Mouse (Mus musculus): ENCODE results near the gene Magi2.

The Magi2 gene

DNA sequence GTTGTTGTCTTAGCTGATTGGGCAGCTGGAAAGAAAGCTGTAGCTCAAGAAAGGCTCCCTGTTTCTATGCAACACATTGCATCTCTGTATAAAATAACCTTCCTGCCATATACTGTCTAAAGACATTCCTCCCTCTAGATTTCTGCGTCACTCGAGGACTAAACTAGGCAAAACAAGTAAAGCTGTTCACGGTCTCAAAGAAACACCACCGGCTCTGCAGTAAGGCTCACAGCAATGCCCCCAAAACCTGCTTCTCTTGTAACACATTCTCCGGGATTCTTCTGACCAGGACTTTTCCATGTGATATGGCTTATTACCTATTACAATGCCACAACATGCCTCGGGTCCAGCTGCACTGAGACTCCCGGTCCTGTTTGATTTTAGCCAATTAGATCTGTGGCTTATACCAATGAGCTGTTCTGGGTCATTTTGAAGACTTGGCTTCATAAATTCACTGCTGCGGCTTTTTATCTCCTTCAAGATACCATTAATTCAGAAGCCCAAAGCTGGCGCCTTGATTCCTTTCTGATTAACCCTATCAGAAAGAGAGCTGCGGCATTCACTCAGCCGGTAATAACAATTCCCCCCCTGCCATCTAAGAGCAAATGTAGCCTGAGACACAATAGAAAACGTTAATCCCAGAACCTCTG, 520.2 kb downstream of the Magi2 start:
- DNase-seq (ENCODE audit: low spot score): peak; percentile 66

DNA sequence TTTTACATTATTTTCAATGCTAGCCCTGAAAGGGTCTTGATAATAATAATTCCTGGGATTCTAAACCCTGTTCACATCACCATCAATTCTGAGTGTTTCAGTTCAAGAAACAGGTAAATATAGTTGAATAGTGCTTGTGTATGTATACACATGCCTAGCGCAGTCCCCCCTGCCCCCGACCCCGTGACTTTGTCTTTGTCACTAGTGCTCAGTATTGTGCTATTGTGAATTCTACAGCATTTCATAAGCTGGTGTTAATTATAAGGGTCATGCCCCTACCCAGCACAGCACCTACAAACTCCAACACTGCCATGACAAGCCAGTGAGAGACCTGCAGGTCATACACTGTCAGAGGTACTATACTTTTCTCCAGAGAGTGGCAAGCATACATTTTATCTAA, 520.8 kb downstream of the Magi2 start:
- DNase-seq (ENCODE audit: low spot score): no peak

DNA sequence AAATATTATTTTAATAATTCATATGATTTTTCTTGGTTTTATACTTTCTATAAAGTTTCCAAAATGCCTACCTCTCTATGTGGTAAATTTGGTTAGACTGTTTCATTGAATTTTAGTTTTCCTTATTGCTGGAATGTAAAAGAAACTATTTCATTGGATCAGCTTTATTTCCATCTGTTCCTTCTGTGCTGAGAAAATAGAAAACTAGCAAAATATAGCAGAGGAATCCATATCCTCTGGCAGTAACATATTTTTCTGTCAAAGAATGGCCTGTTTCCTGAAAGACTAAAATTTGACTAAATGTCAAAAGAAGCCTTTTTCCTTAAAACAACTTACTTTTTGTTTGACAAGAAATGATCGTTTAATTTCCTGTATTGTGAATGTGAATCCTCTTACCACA, 552.4 kb downstream of the Magi2 start:
- DNase-seq (ENCODE audit: low spot score): no peak

DNA sequence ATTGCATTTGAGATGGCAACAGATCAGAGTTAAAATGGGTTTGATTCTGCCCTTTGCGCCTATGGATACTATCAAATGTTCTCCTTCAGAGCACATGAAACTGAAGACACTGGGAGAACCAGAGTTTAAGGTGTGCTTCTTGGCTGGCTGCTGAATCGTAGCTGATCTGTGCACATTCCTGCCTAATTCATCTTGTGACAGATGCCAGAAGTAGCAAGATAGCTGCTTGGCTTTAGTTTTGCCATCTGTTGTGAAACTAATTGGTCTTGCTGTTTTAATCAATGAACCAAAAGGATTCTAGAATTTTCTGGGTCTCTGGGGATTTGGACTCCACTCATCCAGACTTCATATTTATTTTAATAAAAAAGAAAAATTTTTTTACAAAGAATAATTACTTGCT, 553.2 kb downstream of the Magi2 start:
- peak; percentile 43 for DNase-seq (ENCODE audit: low spot score)

DNA sequence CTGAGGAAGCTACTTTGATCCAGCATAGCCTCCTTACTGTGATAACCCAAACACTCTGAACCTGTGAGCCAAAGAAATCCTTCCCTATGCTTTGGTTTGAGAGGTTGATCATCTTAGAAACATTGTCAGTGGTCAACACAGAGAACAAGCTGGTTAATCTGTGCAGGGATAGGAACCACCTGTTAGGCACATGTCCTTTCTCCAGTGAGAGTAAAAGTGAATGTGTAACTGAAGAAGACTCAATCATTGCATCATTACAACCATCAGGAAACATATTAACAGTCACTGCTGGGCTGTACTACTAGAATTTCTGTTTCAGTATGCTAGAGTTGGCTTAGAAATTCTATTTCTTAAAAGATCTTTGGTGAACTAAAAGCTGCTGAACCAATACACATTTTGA, 558.5 kb downstream of the Magi2 start:
- DNase-seq (ENCODE audit: low spot score): no peak

DNA sequence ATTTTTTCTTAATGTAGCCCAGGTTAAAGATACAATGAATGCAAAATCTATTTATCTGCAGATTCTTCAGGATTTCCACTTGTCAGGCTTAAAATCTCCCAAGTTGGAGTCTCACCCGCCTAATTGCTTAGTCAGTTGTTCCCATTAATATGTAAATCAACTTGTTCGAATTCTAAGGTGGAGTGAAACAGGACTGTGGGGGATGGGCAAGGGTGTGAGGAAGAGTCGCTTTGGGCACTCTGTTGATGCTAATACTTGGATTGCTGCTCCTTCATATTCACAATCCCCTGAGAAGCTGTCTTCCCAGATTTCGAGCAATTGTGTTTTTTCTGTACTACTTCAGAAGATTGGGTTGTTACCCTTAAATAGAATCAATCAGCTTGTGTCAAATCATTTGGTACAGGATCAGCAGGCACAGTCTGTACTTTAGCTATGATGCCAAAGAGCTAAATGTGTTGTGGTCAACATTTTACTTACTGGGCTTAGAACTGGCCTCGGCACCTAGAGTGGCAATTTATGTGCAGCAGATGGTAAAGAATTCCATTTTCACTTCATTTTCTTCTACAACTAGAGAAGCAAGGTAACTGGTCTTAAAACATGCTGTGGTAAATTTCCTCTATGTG, 560.8 kb downstream of the Magi2 start:
- no peak for DNase-seq (ENCODE audit: low spot score)

DNA sequence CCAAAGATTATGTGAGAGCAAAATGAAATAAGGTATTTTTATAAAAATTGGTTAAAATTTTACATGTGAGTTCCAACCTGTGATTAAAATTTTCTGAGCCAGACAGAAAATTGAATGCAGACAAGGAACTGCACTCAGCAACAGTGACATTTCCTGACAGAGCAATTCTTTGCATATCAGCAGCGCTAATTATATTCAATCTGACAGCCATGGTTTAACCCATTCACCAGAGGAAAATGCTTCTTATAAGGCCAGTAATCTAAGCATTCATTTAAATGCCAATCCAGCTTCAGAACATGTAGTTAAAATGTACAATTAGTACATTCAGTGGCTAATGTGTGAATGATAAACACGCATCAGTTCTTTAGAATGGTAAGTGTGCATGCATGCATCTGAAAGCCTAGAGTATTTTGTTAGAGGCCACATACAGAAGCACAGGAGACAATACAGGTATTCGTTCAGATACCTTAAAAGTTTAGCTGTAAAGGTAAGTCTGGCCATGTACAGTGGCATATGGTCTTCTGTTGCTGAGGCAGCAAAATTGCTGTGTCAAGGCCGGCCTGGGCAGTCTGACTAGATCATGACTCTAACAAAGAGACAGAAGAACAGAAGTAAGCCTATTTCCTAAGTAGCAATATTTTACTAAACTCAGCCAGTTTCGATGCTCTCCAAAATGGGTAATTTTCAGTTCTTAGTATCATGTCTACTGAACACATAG, 576.4 kb downstream of the Magi2 start:
- peak; percentile 76 for DNase-seq (ENCODE audit: low spot score)

DNA sequence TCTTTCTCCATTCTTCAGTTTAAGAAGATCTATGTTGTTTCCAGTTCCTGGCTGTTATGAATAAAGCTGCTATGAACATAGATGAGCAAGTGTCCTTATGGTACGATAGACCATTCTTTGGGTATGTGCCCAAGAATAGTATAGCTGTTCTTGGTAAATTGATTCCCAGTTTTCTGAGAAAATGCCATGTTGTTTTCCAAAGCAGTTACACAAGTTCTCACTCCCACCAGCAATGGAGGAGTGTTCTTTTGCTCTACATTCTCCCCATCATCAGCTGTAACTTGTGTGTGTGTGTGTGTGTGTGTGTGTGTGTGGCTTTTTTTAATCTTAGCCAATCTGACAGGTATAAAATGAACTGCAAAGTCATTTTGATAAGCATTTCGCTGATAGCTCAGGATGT, 595.7 kb downstream of the Magi2 start:
- no peak for DNase-seq (ENCODE audit: low spot score)

DNA sequence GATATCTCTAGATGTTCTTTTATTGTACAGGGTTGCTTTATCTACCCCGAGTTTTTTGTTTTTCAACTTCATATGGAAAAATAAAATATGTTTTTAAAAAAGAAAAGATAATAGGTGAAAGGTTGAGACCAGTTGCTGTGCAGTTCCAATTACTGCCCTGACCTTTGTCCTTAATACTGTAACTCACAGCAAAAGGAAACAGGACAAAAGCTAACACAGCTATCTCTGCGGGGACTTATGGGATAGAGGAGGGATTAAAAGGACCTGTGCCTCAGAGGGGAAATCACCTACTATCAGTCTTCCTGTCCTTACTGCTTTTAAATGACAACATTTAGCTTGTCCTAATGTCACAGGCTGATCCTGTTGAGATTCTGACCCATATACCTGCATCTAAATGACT, 599.1 kb downstream of the Magi2 start:
- DNase-seq (ENCODE audit: low spot score): no peak

DNA sequence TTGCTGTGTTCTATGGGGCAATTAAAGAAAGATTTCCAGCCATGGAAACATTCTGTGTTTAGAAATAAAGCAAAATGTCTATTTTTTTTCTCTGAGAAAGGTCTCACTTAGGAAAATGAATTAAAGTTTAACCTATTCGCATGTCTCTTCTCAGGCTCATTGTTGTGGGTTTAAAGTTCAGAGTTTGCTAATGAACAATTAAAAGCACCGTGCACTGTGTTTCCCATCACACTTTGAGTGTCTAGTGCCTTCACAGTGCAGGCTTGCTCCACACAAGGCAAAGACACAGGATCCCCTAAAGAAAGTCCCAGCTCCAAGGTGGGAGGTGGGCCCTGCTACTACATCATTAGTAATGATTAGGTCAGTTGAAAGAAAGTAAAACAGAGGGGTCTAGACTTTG, 602.5 kb downstream of the Magi2 start:
- no peak for DNase-seq (ENCODE audit: low spot score)

DNA sequence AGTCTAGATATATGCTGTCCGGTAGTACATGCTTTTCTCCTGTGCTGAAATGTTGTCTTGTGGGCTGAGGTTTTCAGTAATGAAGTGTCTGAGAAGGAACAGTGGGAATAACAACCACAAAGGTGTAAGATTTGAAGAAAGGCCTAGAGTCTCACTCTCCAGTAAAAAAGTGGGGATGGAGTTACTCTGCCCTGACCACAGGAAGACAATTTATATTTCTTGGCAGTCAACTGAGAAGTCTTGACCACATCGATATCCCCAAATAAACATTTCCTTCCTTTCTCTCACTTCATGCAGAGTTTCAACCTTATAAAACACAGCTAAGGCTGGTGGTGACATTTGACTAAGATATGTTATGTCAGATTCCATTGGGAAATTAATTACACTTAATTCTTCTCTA, 636.0 kb downstream of the Magi2 start:
- no peak for DNase-seq (ENCODE audit: low spot score)

DNA sequence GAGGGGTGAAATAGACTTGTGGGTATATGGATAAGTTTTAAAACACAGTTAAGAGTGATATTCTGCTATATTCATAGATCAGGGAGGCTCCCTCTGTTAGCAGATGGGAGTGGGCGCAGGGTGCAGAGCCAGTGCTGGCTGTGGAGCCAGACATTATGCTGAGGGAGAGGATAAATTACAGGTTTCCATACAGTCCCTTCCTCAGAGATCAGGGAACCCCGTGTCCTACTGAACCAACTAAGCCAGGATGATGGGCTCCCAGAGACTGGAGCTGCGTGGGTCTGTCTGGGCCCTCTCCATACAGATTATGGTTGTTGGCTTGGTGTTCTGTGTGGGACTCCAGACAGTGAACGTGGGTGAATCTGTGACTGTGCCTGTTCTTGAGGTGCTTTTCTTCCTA, 643.6 kb downstream of the Magi2 start:
- no peak for DNase-seq (ENCODE audit: low spot score)

DNA sequence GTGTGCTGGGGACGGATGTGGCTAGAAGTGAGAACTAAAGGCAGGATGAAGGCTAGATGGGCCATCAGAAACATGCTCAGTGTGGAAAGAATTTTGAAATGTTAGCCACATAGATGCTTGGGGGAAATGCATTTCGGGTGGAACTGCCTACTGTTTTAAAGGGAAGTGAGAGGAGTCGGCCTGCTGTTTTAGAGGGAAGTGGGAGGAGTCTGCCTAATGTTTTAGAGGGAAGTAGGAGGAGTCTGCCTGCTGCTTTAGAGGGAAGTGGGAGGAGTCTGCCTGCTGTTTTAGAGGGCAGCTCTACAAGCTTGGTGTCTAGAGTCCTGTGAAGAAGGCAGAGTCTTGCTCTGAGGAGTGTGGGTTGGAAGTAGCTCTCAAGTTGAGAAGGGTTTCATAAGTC, 664.9 kb downstream of the Magi2 start:
- no peak for DNase-seq (ENCODE audit: low spot score)

DNA sequence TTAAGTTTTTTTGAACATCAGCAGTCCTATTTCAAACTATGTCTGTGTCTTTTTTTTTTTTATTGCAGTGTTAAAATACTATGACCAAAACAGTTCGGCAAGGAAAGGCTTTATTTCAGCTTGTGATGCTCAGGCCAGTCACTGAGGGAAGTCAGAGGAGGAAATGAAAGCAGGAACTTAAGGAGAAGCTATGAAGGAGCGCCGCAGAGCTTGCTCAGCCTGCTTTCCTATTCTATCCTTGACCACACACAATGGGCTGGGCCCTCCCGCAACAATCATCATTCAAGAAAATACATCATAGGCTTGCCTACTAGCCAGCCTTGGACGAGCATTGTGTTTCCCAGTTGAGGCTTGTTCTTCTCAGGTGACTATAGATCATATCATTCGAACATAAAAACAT, 669.1 kb downstream of the Magi2 start:
- no peak for DNase-seq (ENCODE audit: low spot score)

DNA sequence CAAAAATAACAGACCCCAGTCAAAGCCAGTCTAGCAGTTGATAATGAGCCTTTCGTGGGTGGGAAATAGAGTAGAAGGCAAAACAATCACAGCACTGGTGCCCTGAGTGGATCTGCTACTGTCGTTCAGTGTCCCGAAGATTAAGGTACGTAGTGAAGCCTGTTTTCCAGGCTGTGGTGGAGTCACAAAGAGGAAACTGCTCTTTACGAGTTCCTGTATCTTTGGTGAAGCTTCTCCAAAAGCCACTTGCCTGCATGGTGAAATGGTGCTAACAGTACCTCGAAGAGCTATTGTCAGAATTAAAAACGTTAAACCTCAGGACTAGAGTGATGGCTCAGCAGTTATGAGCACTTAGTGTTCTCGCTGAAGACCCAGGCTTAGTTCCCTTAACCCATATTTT, 674.8 kb downstream of the Magi2 start:
- DNase-seq (ENCODE audit: low spot score): no peak

DNA sequence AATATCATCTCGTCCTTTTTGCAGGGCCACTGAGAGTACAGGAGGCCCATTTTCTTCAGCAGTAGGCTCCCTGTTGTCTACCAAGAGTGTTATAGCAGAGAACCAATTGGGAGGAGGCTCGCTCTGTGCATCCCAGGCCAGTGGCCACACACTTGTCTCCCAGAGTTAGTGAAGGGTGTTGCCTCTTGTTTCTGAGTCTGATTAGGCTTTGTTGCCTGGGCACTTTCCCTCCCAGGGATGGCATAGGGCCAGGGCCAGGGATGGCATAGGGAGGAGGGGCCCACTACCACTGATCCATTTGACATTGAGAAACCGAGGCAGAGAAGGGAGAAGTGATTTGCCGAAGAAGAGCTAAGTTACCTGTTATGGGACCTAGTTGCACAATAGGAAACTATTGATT, 679.8 kb downstream of the Magi2 start:
- no peak for DNase-seq (ENCODE audit: low spot score)

DNA sequence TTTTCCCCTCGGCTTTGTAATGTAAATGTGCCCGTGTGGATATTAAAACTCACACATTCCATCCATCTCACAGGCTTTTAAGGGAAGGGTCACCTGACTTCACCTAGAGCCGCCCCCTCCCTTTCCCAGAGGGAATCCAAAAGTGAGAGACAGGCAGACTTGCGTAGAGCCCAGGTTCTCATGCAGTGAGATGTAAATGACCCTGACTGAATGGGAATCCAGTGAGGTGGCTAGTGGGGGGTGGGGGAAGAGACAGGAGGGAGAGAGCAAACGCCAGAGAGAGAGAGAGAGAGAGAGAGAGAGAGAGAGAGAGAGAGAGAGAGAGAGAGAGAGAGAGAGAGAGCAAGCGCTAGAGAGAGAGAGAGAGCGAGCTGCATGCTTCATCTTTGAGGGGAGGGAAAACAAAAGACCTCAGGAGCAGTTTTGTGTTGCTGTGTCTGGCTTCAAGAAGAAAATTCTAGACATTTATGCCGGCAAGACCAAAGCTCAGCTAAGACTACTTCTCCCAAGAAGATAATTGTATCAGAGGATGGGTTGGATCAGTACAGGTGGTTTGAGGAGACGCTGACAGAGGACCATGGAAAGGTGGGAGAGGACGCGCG, 680.6 kb downstream of the Magi2 start:
- DNase-seq (ENCODE audit: low spot score): peak; percentile 26

DNA sequence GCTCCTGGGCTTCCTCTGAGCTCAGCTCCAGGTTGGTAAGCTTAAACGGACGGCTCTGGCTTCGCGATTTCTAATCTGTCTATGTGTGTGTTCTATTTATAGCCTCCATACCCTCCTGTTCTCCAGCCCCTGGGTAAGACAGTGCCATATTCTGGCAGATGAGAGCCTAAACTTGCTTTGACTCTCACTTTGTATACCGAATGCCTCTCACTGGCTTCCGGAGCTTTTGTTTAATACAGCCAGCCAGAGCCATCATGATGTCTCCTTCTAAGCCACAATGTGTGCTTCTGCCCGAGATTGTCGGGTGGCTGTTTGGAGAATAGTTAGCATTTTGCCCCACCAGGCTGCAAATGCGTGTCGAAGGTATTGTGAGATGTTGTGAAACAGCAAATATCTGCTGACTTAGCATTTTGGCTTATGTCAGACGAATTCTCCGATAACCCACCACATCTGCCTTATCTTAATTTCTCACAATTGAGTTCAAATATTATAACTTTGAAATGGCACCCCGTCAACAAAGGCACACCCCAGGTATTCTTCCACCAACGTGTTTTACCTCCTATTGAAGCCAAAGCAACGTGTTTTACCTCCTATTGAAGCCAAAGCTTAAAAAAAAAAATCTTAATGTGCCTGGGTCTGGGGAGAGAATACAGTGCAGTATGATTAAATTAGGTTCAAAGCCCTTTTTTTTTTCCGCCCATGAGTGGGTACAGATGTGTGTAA, 681.3 kb downstream of the Magi2 start:
- DNase-seq (ENCODE audit: low spot score): peak; percentile 62

DNA sequence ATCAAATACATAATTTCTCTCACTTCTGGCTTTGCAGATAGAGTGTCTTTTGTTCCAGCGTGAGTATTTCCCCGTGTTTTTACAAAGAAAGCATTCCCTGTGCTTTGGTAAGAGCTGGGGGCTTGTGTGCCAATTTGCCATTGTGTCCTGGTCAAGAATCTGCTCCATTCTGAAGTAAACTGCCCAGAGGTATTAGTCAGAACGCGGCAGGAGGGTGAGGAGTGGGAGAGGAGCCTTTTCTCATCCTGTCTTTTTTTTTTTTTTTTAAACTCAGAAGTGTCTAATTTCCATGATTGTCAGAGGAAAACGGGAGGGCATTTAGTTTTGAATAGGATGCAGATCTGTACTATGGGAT, 681.8 kb downstream of the Magi2 start:
- DNase-seq (ENCODE audit: low spot score): no peak

DNA sequence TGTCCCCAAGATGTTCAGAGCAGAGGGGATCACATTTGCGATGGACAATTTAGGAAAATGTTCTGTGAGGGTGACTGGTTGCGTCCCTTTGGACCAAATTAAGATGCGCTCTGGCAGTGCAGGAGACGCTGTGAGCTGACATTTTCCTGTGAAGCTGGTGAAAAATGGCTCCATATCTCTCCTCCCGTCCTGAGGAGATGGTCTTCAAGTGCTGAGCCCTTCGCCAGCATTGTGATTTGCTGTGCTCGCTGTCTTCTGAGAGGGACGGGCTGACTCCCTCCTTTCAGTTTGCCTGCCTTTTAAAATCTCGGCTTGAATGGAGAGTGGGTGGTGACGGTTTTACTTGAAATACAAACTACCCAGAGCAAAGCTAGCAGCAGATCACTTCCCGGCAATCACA, 682.2 kb downstream of the Magi2 start:
- DNase-seq (ENCODE audit: low spot score): no peak

DNA sequence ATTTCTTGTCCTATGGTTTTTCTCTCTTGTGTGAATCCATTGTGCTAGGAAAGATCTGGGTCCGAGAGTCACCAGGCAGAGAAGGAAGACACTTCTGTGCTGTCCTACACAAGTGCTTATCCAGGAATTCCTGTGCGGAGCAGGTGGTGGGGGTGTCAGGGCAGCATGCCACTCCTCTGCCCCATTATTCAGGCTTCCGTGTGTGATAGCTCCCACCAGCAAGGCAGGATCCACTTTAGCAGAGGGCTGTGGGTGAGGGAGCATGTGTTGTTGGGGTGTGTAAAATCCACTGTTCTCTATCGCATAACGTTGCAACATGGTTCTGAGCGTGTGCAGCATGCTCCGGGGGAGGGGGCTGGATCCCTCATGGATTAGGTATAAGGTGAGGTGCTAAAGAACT, 682.8 kb downstream of the Magi2 start:
- no peak for DNase-seq (ENCODE audit: low spot score)

DNA sequence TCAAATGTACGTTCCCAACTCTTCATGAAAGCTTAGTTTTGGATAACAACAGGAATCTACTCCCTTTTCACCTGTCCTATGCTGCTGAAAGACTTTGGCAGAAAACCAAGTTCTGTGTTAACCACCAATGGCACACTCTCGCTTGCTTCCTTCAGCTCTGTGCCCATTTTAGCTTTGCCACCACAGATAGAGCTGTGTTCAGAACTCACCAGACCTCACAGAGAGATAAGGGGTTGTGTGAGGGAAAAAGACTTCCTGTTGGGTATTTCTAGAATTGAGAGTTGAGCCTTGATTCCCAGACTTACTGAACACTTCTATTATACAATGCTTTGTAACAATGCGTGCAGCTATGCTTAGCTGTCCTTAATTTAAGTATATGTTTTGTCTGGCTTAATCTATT, 705.3 kb downstream of the Magi2 start:
- no peak for DNase-seq (ENCODE audit: low spot score)

DNA sequence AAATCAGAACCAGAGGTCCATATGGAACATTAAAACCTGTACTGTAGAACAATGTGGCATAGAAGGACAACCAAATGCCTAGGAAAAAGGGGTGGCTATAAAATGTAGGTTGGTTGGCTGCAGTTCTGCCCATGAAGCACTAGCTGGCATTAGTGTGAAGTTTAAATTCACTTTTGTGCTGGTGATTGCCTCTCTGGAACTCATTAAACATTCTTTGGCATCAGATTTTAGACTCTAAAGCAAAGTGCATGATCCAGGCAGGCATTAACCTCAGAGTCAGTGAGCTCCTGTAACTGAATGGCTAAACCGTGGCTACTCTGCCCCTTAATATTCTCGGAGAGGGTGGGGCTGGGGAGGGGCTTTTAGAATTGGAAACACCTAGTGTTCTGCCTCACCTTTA, 706.4 kb downstream of the Magi2 start:
- DNase-seq (ENCODE audit: low spot score): no peak
